Mouse (Mus musculus) G1E (cell line): ENCODE data around the gene Prm1.

Experiments
- CTCF ChIP-seq: IDR thresholded peaks from 2 replicates; pipeline ENCODE4 v1.5.1; 2012; ENCODE audit warnings: low read depth, low read length, inconsistent platforms, mixed read lengths
- GATA1 ChIP-seq: IDR thresholded peaks from 2 replicates; pipeline ENCODE4 v1.6.1; 2012; ENCODE audit warnings: borderline replicate concordance, low read length, inconsistent platforms, mixed read lengths

DNA sequence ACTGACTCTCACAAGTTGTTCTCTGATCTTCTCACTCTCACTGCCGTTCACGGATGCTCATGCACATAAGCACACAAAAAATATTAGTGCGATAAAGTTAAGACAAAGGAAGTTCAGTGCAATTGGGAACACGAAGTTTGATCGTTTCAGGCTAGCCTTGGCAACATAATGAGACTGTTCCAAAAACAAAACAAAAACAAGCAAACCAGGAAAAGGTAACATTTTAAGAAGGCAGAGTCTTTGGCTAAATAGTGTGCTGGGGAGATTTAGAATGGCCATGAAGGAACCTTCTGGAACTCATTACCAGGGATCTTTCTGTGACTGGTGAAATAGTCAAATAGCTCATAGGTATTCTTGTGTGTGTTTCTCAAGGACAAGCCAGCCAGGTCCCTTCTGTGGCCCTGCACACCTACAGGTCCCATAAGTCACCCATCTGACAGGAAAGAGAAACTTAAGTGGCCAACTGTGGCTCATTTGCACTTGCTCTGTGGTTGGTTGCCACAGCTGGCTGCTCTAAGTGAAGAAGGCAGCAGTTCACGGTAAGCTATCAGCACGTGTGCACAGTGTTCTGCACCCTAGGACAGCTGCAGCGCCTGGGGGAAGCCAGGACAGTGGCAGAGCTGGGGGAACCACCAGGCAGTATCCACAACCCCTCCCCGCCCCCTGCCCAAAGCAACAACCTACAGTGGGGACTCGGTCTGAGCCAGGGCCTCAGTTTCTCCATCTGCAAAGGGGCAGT, at the start of gene Prm1:
- no peak for TF ChIP-seq CTCF
- no peak for TF ChIP-seq GATA1
